Mouse (Mus musculus) layer of hippocampus, adult 18-20 months (tissue): ENCODE data around the gene Ptpn4. TPM values are rescaled to one million over a fixed set of nuclear protein-coding genes. Genes with fewer than 3 reads are reported as not detected.
A peak's percentile ranks its signal among the peaks of the same experiment; 100 is the strongest.

Experiments
- DNase-seq, 2 experiments: peaks; one replicate each; pipeline ENCODE4 v3.0.0; 2022; ENCODE audit warnings: low spot score in 2 of 2
- long read RNA-seq: library from polyadenylated mRNA; stranded (forward); transcript quantifications from one replicate; pipeline ENCODE4 v2.0.0, GENCODE M21; 2021
- total RNA-seq, 2 experiments: library from RNA; stranded (reverse); gene quantifications; 2 replicates each; pipeline ENCODE4 v1.2.3; 2021

The Ptpn4 gene
- 10 to 100 TPM; 56.9 to 61.0 TPM for total RNA-seq
- long read RNA-seq, full-length matches to known transcripts: 5 of 16 reads
- long read RNA-seq, partial matches to known transcripts: 1 of 16 reads
- long read RNA-seq, other reads (novel, unspliced or antisense): 10 of 16 reads

GRCm38 (mm10) chr1:119837035-119837751 is at the start of gene Ptpn4:
Gene Ptpn4, minus strand, starts transcription at chr1:119837613.
- DNase-seq: peak; percentile 96 to 97

GRCm38 (mm10) chr1:119886320-119886719 is 48.9 kb upstream of the Ptpn4 start:
- DNase-seq: no peak

- peak; percentile 50 to 77 for DNase-seq
Observed at GRCm38 (mm10) chr1:119884272-119884671, 46.9 kb upstream of the Ptpn4 start.

GRCm38 (mm10) chr1:119878909-119879308 is 41.5 kb upstream of the Ptpn4 start:
- DNase-seq: peak; percentile 66 to 80

- DNase-seq: no peak
Observed at GRCm38 (mm10) chr1:119877469-119877868, 40.1 kb upstream of the Ptpn4 start.

- DNase-seq: no peak
Observed at GRCm38 (mm10) chr1:119868395-119869161, 31.2 kb upstream of the Ptpn4 start.

- DNase-seq: no peak
Observed at GRCm38 (mm10) chr1:119867300-119867699, 29.9 kb upstream of the Ptpn4 start.

- DNase-seq: no peak
Observed at GRCm38 (mm10) chr1:119865311-119865710, 27.9 kb upstream of the Ptpn4 start.

GRCm38 (mm10) chr1:119863507-119864296 is 26.3 kb upstream of the Ptpn4 start:
- DNase-seq: peak in 1 of 2 experiments; percentile 22

- no peak for DNase-seq
Observed at GRCm38 (mm10) chr1:119859566-119859965, 22.2 kb upstream of the Ptpn4 start.

GRCm38 (mm10) chr1:119852980-119853379 is 15.6 kb upstream of the Ptpn4 start:
- no peak for DNase-seq

GRCm38 (mm10) chr1:119852339-119852738 is 14.9 kb upstream of the Ptpn4 start:
- no peak for DNase-seq

GRCm38 (mm10) chr1:119849146-119849935 is 11.9 kb upstream of the Ptpn4 start:
- no peak for DNase-seq

GRCm38 (mm10) chr1:119845321-119845720 is 7.9 kb upstream of the Ptpn4 start:
- no peak for DNase-seq

- DNase-seq: no peak
Observed at GRCm38 (mm10) chr1:119843121-119843520, 5.7 kb upstream of the Ptpn4 start.

- no peak for DNase-seq
Observed at GRCm38 (mm10) chr1:119838241-119838640, 828 bp upstream of the Ptpn4 start.

GRCm38 (mm10) chr1:119836479-119837015 is 866 bp downstream of the Ptpn4 start:
- peak in 1 of 2 experiments; percentile 19 for DNase-seq

- no peak for DNase-seq
Observed at GRCm38 (mm10) chr1:119835726-119836478, 1.5 kb downstream of the Ptpn4 start.

- no peak for DNase-seq
Observed at GRCm38 (mm10) chr1:119828160-119828559, 9.3 kb downstream of the Ptpn4 start.
